Mouse (Mus musculus): Measurements from ENCODE around the gene Map3k13. TPM values are rescaled to one million over a fixed set of nuclear protein-coding genes. Genes with fewer than 3 reads are reported as not detected.
"Not testable (repeated sequence)": the region's sequence is repeated elsewhere in the genome, so short reads cannot be mapped to it uniquely, and the experiment has no call there.

The Map3k13 gene
- total RNA-seq, 2 experiments from 2014 or later: 0.41 to 0.46 TPM

DNA sequence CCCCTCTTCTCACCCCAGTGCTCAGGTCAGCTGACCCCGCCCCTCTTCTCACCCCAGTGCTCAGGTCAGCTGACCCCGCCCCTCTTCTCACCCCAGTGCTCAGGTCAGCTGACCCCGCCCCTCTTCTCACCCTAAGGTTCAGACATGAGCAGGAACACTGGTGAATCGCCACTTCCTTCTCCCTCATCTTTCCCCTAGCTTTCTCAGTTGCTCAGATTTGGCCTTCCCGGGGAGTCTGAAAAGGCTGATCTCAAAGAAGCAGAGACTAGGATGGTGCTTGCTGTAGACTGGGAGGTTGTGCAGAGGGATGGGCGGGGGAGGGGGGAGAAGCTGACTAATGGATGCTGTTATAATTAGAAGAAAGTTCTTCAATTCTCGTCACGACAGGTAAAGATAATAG lies 114.8 kb downstream of the Map3k13 start:
- not testable (repeated sequence) for DNase-seq

DNA sequence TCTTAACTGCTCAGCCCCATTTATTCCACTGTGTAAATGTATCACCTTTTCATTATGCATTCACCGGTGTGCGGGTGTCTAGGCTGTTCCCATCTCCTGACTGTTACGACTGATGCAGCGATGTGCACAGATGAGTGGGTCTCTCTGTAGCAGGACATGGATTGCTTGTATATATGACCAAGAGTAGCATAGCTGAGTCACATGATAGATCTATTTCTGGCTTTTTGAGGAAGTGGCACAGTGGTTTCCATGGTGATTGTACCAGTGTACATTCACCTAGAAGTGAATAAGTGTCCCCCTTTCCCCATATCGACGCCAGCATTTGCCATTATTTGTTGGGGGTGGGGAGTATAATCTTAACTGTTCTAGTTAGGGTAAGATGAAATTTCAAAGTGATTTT lies 119.2 kb downstream of the Map3k13 start:
- no peak for DNase-seq

DNA sequence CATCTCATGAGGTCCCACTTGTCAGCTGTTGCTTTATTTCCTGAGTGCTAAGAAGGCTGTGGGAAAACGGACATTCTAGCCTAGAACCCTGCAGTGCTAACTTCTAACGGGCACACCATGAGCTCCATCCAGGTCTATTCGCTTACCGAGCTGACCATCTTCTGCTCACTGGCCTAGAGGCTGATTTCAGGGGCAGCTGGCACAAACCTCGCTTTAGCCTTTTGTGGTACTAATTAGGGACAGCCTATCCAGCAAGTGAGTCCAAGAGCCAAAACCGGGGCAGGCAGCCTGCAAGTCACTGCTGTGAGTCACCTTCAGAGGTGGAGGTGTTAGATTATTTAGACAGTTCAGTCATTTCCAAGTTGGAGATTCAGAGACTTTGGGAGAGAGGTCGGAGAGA lies 122.5 kb downstream of the Map3k13 start:
- no peak for DNase-seq

DNA sequence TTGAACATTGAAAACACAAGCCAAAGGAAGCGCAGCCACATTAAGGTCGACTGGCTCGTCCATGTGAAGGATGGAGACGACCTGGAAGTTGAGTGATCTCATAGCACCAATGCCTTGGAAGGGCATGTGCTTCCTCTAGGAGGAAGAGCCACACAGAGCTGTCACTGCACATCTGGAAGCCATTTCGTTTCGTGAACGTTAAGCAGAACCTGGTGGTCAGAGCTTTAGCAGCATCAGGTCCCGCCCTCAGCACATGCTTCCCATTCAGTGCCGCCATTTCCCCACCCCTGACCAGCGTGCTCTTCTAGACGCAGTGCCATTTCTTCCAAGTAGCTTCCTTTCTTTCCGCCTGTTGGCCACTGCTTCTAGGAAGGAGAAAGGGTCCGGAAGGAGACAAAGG lies 134.3 kb downstream of the Map3k13 start:
- DNase-seq: no peak

DNA sequence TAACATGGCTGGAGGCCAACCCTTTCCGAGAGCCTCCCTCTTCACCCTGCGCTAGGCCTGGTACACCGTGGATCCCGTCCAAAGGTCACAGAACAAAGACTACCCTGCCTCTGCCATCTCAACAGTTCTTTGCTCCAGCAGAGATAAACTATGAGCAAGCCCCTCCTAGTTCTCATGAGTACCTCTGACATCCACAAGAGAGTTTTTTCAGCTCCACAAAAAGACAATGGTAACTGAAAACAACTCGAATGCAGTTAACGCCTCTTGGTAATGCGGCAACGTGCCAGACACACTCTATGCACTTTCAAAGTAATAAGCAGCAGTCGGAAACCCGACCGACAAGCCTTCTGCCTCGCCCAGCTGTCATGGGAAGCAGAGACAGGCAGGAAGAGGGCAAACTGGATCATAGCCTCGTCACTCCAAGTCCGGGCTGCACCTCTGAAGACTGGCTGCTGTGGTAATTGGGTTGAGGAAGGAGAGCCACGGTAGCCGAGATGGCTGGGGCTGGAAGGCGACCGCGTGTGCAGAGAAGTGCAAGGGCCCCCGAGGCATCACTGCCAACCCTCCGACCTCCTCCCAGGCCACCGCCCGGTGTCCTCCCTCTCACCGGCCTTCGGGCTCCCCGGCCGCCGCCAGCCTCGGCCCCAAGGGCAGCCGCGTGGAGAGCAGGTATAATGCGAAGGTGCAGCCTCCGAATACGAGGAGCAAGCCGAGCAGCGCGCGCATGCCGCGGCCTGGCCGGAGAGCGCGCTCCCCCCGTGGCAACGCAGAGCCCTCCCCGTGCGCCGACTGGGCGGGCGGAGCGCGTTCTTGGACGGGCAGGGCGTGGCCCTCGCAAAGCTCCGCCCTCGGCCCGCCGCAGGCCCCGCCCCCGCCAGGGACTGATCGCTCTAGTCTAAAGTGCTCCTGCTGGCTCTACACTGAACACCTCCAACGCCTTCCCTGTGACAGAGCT lies 152.9 kb downstream of the Map3k13 start, which contains the start of gene Tmem41a:
Gene Tmem41a, minus strand, starts transcription at position 792 of the 955 bp plus-strand sequence.
- peak; percentile 88 for DNase-seq

DNA sequence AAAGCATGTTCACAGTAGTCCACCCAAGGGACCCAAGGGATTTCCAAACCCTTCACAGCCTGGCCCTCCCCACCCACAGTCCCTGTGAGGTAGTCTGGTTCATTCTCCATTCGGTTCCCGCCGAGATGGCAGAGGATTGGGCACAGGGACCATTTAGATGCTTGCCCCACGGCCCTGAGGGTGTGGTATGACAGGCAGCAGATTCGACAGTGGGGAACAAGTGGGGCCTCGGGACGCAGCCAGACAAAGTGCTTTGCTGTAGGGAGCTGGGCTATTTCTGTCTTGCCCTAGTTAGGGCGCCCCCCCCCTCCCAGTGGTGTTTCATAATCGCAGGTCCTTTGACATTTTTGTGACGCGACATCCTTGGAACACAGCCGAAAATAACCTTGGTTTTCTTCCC lies 161.4 kb downstream of the Map3k13 start:
- peak; percentile 36 for DNase-seq

DNA sequence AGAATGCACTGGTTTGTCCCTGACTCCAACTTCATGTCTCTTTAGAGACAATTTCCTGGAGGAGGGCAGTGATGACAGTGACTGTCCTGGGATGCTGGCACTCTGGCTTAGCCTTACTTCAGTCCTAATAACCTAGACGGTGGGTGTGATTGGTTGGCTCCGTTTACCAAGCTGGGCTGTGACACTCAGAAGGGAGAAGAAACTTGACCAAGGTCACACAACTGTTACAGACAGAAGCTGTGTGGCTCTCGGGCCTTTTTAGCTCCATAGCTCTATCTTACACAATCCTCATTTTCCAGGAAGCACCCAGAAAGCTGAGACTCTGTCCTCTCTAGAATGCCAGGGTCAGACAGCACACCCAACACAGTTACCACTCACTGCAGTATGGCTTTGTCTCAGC lies 171.4 kb downstream of the Map3k13 start:
- DNase-seq: no peak

DNA sequence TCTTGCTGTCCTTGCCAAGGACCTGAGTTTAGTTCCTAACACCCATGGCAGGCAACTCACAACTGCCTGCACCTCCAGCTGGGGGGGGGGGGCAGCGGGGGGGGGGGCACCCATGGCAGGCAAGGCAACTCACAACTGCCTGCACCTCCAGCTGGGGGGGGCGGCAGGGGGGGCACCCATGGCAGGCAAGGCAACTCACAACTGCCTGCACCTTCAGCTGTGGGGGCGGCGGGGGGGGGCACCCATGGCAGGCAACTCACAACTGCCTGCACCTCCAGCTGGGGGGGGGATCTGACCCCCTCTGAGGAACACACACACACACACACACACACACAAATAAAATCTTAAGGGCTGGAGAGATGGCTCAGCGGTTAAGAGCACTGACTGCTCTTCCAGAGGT lies 175.7 kb downstream of the Map3k13 start:
- no peak for DNase-seq

DNA sequence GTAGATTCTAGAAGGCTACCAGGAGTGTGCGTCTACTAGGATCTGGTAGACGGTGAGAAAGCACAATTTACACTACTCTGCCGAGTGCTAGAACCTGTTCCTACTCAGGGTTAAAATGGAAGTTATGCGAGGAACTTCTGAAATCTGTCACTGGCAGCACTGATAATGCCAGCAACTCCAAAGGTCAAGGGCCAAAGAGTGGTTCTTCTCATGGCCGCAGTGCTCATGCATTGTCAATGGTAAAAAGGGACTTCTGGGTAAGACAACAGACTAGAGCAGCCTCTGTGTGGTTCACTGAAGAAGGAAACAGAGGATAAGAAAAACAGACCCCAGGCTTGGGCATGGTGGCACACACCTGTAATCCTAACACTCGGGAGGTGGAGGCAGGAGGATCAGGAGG lies 176.4 kb downstream of the Map3k13 start:
- no peak for DNase-seq

DNA sequence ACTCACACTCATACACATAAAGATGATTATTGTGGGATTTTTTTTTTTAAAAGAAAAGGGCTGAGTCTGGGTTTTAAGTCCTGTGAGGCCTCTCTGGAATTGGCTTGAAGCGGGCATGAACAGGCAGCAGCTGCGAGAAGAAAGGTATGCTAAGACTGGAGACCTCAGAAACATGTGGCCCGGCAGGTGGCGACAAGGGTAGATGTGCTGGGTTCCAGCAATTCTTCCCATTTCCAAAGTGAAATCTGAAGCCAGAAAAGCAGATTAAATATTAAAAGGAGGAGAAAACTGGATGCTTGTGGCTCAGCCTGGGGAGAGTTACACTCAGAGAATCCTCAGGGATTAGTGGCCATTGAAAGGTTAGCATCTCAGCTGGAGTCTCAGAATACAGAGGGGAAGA lies 177.3 kb downstream of the Map3k13 start:
- DNase-seq: no peak

DNA sequence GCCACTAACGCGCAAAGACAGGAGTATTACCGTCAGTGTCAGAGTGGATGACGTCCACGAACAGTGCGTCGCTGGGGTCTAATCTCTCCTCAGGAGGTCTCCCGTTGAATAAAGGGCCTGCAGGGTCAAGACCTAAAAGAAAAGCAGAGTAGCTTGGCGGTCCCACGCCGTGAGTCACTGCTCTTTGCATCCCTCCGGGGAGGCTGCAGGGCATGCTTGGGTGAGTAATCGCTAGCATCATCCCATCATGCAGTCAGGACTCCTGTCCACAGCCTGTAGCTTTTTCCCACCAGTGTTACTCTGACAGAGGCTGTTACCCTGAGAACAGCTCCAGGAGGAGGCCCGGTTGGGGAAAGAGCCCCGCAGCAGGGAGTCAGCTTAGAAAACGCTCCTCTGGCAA lies 182.1 kb downstream of the Map3k13 start:
- DNase-seq: no peak

DNA sequence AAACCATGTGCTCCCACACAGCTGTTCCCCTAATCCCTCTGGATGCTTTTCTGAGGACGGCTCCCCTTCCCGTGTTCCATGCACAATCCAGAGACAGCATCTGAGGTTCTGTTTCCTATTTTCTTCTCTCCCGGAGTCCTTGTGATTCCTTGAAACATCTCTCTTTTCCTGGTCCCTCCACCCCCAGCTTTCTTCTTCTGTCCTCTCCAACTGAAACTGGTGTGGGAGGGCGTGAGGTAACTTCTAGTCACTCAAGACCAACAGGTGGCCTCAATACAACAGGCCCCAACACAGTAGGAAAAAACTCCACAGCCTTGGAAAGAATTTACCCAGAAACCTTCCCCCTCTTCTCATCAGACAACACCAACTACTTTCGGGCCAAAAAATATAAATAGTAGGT lies 183.2 kb downstream of the Map3k13 start:
- no peak for DNase-seq

Other genes starting within 250 kb of the Map3k13 start
- gene 2510009E07Rik, start 99.7 kb upstream of the Map3k13 start, total RNA-seq (2021): 10 to 100 TPM; 23.3 to 25.0 TPM
- gene Ehhadh, start 6.5 kb upstream of the Map3k13 start, total RNA-seq (2021): 1 to 10 TPM; 3.4 to 4.4 TPM
- 1 to 10 TPM; 3.8 to 5.4 TPM for gene Tmem41a, start 153.2 kb downstream of the Map3k13 start, total RNA-seq (2021)
- gene Liph, start 201.3 kb downstream of the Map3k13 start, total RNA-seq (2021): not detected
- gene Senp2, start 215.1 kb downstream of the Map3k13 start, total RNA-seq (2021): 10 to 100 TPM; 22.9 to 27.3 TPM

Measured in gastrocnemius, postnatal 25 days (tissue).